Mouse (Mus musculus) right cerebral cortex, postnatal 10 days (tissue): ENCODE results near the gene Itpkb.
A peak's percentile ranks its signal among the peaks of the same experiment; 100 is the strongest.

ENCODE experiments used
- DNase-seq, 2 experiments: peaks; one replicate each; pipeline ENCODE4 v3.0.0; 2021; ENCODE audit warnings: low spot score in 2 of 2

Itpkb gene

DNA sequence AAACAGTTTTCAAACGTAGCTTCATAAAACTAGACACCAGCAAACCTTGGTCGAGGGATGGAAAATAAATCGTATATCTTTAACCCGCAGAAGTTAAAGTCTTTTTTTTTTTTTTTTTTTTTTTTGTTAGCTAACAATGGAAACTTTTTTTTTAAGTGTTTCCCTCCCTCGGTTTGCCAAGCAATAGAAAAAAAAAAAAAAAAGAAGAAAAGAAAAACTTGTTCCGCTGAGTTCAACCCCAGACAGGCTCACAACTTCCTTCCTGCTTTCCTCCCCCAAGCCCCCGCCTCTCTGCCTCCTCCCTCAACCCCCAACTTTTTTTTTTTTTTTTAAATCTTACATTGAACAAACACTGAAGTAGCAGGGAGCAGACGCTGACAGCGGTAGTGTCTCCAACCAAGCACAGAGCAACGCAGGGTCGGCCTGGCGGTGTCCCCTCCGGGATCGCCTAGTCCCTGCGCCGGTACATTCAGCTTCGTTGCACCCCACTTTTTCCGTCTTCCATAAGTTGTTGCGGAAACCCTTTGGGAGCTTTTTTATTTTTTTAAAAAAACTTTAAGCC lies at the start of gene Itpkb:
Gene Itpkb (plus strand): TSS at position 341 of the 562 bp plus-strand sequence.
- peak; percentile 53 for DNase-seq

GRCm38 (mm10) chr1:180282581-180282980 lies 47.7 kb upstream of the Itpkb start:
- DNase-seq = no peak

DNA sequence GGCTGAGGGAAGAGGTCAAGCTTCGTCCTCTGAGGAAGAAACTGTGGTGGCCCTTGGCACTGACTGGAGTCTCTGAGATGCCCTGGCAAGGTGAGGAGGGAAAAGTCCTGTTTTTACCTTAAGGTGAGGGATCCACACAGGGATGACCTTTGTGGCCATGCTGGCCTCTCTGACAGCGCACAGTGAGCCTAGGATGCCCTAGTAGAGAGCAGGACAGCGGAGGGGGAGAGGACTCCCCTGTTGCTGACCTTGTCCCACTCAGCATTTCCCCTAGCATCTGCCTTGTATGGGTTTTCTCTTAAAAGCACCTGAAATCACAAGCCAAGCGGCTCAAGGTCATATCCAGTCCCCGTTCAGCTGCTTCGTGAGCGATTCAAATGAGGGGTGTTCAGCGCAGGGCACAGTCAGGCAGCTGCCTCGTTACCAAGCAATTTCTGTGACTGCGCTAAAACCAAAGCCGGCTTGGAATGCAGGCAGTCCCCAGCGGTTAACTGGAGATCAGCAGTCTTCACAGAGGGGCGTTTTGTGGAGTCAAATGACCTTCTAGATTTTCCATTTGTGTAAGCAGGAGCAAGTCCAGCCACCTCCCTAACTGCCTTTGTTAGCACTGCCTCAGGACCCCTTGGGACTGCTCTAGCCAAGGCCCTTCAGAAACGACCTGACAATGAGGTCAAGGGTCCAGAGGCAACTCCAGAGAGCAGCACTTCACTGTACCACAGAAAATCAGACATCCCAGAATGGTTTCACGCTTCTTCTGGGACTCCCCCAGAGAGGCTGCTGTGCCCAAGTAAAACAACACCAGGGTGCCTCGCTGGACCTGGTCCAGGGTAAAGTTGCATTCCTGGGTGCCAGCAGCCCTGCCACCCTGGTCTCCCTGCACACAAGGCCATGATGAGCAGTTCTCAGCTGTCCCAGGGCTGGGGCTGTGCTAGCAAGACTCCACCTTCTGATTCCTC lies 46.2 kb upstream of the Itpkb start:
- DNase-seq = peak; percentile 52 to 60

DNA sequence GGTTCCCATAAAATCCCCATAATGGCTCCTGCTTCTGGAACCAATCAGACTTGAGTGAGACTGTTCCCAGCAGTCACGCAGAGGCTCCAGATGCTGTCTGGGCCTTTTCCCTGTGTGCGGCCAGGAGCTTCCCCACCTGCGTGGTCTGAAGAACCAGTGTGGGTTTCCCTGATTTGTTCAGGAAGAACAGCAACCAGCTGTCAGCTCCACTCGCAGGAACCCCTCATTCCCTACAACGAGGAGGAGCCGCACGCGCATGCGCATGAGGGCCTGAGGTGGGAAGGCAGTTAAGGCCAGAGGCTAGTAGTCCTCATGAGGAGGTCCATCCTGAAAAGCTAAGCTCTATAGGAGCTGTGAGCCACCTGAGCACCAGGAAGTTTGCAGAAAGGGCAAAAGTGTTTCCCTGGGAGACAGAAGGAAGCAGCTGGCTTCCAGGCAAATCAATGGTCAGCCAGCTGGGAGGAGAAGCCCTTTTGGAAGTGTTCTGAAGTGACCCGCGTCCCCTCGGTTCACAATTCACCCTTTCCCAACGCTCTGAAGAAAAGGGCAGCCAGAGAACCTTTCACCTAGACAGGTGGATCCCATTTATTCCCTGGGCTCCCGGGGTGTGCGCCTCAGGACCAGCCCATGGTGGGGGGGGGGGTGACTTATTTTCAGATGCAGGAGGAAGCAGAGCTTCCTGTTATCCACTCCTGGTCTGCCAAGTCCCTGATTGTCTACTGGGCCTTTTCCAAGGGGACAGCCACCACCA lies 44.0 kb upstream of the Itpkb start:
- DNase-seq = no peak

- no peak for DNase-seq
These were observed 42.1 kb upstream of the Itpkb start for GRCm38 (mm10) chr1:180288227-180288626.

- no peak for DNase-seq
These were observed 41.3 kb upstream of the Itpkb start for GRCm38 (mm10) chr1:180288872-180289468.

GRCm38 (mm10) chr1:180289788-180290187 lies 40.5 kb upstream of the Itpkb start:
- no peak for DNase-seq

DNA sequence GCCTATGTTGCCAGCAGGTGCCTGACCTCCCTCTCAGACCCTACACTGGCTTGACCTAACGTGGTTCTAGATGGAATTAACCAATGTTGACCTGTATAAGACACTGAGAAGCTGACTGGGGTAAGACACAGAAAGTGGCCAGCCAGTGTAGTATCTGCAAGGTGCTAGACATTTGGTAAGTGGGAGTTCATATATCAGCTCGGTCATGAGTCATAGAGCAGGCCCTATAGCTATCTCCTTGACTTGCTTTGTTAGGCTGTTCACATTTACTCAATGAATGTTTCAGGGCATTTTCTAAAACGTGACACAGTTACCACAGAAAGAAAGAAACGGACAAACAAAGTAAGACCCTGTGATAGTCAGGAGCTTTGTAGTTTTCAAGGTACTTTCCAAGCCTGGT lies 39.9 kb upstream of the Itpkb start:
- no peak for DNase-seq

DNA sequence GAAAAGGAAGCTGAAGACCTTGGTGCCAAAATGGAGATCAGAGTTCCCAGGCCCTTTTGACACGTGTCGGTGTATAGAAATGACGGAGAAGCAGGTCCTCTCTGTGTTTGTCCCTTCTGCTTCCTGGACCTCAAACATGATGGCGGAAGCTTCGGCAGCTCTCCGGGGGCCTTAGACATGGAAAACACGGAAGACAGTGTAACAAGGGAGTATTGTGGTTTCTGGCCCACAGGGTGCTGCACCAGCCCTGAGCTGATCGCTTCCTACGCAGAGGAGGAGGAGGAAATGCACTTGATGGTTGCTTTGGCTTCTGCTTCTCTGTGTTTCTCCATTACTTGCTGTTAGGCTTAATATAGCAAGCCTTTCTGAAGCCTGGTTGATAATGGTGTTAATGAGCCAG lies 34.2 kb upstream of the Itpkb start:
- DNase-seq = no peak

- DNase-seq = no peak
These were observed 30.6 kb upstream of the Itpkb start for GRCm38 (mm10) chr1:180299697-180300096.

GRCm38 (mm10) chr1:180300292-180300691 lies 30.0 kb upstream of the Itpkb start:
- no peak for DNase-seq

- DNase-seq = no peak
These were observed 29.3 kb upstream of the Itpkb start for GRCm38 (mm10) chr1:180300997-180301396.

GRCm38 (mm10) chr1:180302253-180303120 lies 27.8 kb upstream of the Itpkb start:
- no peak for DNase-seq

- no peak for DNase-seq
These were observed 26.7 kb upstream of the Itpkb start for GRCm38 (mm10) chr1:180303600-180303999.

DNA sequence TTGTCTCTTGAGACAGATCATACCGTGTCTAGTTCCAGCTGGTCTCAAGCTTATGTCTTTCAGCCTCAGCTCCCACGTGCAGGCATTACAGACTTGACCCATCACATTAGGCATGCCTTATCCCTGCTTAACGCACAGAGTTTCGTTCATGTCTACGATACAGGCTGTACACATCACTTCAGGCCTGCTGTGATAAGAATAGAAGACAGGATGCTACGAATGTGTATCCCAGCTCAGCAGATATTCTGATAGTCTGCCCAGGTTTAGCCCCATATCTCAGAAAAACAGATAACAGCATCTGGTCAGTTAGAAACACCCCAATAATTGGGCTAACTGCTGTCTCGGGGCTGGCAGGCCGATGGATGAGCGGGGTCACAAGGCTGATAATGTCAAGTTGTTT lies 23.4 kb upstream of the Itpkb start:
- DNase-seq = no peak

DNA sequence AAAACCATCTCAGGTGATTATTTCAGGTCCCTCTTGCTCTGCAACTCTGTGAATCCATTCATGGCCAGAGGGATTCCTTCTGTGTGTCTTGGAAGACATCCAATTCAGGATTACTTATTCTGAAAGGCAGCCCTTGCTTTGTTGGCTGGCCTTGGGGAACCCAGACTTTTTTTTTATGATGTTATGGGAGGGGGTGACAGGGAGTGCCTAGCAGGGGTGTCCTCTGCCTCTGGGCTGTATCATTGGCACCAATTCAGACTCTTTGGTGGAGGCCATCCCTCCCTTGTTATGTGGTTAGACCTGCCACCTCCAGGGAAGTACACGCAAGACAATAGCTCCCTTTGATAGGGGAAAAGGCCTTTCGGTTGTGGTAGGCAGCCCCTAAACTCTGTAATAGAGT lies 22.6 kb upstream of the Itpkb start:
- no peak for DNase-seq

DNA sequence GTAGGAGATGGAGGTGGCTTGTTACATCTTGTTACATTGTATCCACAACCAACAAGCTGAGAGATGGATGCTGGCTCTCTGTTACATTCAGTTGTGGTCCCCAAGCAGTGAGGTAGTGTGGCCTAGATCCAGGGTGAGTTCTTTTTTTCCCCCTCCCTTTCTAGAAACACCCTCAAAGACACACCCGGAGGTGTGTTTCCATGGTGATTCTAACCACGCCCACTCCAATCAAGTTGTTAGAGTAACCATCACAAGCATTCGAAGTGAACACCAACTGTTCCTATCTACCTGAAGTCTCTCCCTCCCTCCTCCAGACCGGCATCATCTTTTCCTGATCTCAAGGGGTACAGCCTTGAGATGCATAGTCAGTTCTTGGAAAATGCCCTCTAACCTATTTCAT lies 21.4 kb upstream of the Itpkb start:
- DNase-seq = no peak

GRCm38 (mm10) chr1:180312286-180312685 lies 18.0 kb upstream of the Itpkb start:
- DNase-seq = no peak

DNA sequence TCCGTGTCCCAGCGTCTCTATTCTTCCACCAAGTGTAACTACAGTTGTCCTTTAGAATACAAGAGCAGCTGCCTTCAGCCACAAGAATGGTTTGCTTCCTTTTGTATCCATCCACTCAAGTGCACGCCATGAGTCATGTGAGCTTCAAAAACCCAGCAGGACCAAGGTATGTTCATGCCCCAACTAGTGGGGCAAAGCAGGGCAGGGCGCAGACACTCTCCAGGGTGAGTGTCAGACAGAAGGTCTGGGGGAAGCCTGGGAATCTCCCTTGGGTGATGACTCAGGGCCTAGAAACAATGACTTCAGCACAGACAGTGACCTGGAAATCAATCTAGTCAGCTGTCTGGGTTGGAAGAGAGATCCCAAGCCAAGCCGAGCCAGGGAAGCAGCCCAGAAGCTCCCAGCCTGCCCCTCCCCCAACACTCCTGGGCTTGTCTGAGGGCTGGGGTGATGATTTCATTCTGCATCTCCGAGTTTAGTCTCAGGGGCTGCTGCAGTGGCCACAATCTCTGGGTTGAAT lies 17.4 kb upstream of the Itpkb start:
- DNase-seq = peak in 1 of 2 experiments; percentile 41

- DNase-seq = peak; percentile 58 to 64
These were observed 16.5 kb upstream of the Itpkb start for GRCm38 (mm10) chr1:180313517-180314440.
